Mouse (Mus musculus): ENCODE data around the gene Tesk2. TPM values are rescaled to one million over a fixed set of nuclear protein-coding genes. Genes with fewer than 3 reads are reported as not detected.
A peak's percentile ranks its signal among the peaks of the same experiment; 100 is the strongest.

The Tesk2 gene
- total RNA-seq, 2 experiments from 2014 or later = 4.8 to 5.4 TPM

- DNase-seq (ENCODE audit: low spot score in 2 of 2) = no peak
- intact Hi-C loops (cut with DNase I) = no loop called here
Measured at GRCm38 (mm10) chr4:116781366-116781765, 60.6 kb downstream of the Tesk2 start.

GRCm38 (mm10) chr4:116782171-116782570, 61.4 kb downstream of the Tesk2 start:
- DNase-seq (ENCODE audit: low spot score in 2 of 2) = no peak
- intact Hi-C loops (cut with DNase I) = no loop called here

- intact Hi-C loops (cut with DNase I) = no loop called here
Measured at GRCm38 (mm10) chr4:116786587-116786986, 65.8 kb downstream of the Tesk2 start.

GRCm38 (mm10) chr4:116787985-116788760, 67.4 kb downstream of the Tesk2 start:
- no peak for DNase-seq (ENCODE audit: low spot score in 2 of 2)
- intact Hi-C loops (cut with DNase I) = no loop called here

More at GRCm38 (mm10) chr4:116786587-116786986, 65.8 kb downstream of the Tesk2 start:
- DNase-seq (ENCODE audit: low spot score in 2 of 2) = no peak

- DNase-seq (ENCODE audit: low spot score in 2 of 2) = peak; percentile 61 to 80
- intact Hi-C loops (cut with DNase I) = loop anchor here (1.0 kb wide), 1 partner anchor 70 kb away; no protein-coding TSS in a partner anchor
Measured at GRCm38 (mm10) chr4:116788956-116789355, 68.2 kb downstream of the Tesk2 start.

- no peak for DNase-seq (ENCODE audit: low spot score in 2 of 2)
- intact Hi-C loops (cut with DNase I) = no loop called here
Measured at GRCm38 (mm10) chr4:116792453-116792852, 71.7 kb downstream of the Tesk2 start.

- intact Hi-C loops (cut with DNase I) = no loop called here
- DNase-seq (ENCODE audit: low spot score in 2 of 2) = no peak
Measured at GRCm38 (mm10) chr4:116794273-116794672, 73.5 kb downstream of the Tesk2 start.

GRCm38 (mm10) chr4:116796442-116797110, 75.8 kb downstream of the Tesk2 start:
- intact Hi-C loops (cut with DNase I) = no loop called here
- DNase-seq (ENCODE audit: low spot score in 2 of 2) = no peak

GRCm38 (mm10) chr4:116799901-116800300, 79.2 kb downstream of the Tesk2 start:
- DNase-seq (ENCODE audit: low spot score in 2 of 2) = no peak
- intact Hi-C loops (cut with DNase I) = no loop called here

- intact Hi-C loops (cut with DNase I) = no loop called here
Measured at GRCm38 (mm10) chr4:116807197-116808129, 86.7 kb downstream of the Tesk2 start, which contains the start of the genes Toe1 and Mutyh. Toe1 (minus strand) TSS chr4:116807640. Mutyh (plus strand) TSS chr4:116807723.

GRCm38 (mm10) chr4:116811012-116811411, 90.3 kb downstream of the Tesk2 start:
- no peak for DNase-seq (ENCODE audit: low spot score in 2 of 2)
- intact Hi-C loops (cut with DNase I) = no loop called here

More at GRCm38 (mm10) chr4:116807197-116808129, 86.7 kb downstream of the Tesk2 start, which contains the start of the genes Toe1 and Mutyh:
- DNase-seq (ENCODE audit: low spot score in 2 of 2) = peak; percentile 90

- DNase-seq (ENCODE audit: low spot score in 2 of 2) = no peak
- intact Hi-C loops (cut with DNase I) = no loop called here
Measured at GRCm38 (mm10) chr4:116815276-116815675, 94.5 kb downstream of the Tesk2 start.

- DNase-seq (ENCODE audit: low spot score in 2 of 2) = no peak
- intact Hi-C loops (cut with DNase I) = no loop called here
Measured at GRCm38 (mm10) chr4:116817486-116817885, 96.7 kb downstream of the Tesk2 start.

- intact Hi-C loops (cut with DNase I) = loop anchor here (10.0 kb wide), 1 partner anchor 305 kb away; the partner anchor contains the start of genes Btbd19 and Tctex1d4
- DNase-seq (ENCODE audit: low spot score in 2 of 2) = no peak
Measured at GRCm38 (mm10) chr4:116819968-116820901, 99.5 kb downstream of the Tesk2 start.

GRCm38 (mm10) chr4:116820902-116821693, 100.3 kb downstream of the Tesk2 start:
- peak; percentile 45 to 46 for DNase-seq (ENCODE audit: low spot score in 2 of 2)
- intact Hi-C loops (cut with DNase I) = loop anchor here (10.0 kb wide), 1 partner anchor 304 kb away; the partner anchor contains the start of genes Btbd19 and Tctex1d4

- intact Hi-C loops (cut with DNase I) = loop anchor here (10.0 kb wide), 1 partner anchor 303 kb away; the partner anchor contains the start of genes Btbd19 and Tctex1d4
Measured at GRCm38 (mm10) chr4:116821694-116822016, 100.9 kb downstream of the Tesk2 start, which contains the start of gene Hpdl. Hpdl (minus strand) TSS chr4:116821707.

GRCm38 (mm10) chr4:116824541-116825004, 103.8 kb downstream of the Tesk2 start:
- intact Hi-C loops (cut with DNase I) = loop anchor here (1.0 to 10.0 kb wide), 3 partner anchors 53 to 300 kb away; partner anchors contain the start of genes Btbd19, Tctex1d4 and Zswim5

More at GRCm38 (mm10) chr4:116821694-116822016, 100.9 kb downstream of the Tesk2 start, which contains the start of gene Hpdl:
- DNase-seq (ENCODE audit: low spot score in 2 of 2) = no peak

More at GRCm38 (mm10) chr4:116824541-116825004, 103.8 kb downstream of the Tesk2 start:
- DNase-seq (ENCODE audit: low spot score in 2 of 2) = peak; percentile 79 to 80
